Mouse (Mus musculus): ENCODE measurements at regions not wholly inside any gene's neighbourhood (a gene's known extent, or its start where the extent isn't known, plus 50 kb on each side); places are given as distances from the start of the nearest gene placed in this dataset.

DNA sequence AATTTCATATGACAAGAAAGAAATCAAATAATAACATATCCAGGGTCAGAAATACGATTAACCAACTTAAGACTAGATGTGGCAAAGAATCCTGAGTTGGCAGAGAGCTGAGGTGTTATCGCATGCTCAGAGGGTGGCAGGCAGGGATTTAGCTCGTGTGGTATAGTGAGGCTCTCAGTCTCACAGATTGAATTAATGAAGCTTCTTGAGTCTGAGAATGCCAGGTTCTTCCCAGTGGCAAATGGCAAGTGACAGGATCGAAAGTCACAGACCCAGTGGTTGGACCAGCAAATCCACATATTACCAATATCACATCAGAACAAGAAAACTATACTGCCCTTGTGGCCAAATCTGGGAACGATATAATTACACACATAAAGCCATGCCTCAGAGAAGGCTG lies 101.3 kb upstream of the Peli2 start:
- Histone ChIP-seq H3K4me1 (no peaks in the 10 kb centered on the region), H3K4me3 (no peak overlapping the region), H3K4me2 (replicated peaks) (no peak overlapping the region), H3K9me3 (no peaks in the 10 kb centered on the region), H3K36me3 (no peaks in the 10 kb centered on the region), H3K27ac (no peak overlapping the region), H3K9ac (no peak overlapping the region), H3K27me3 (replicated peaks) (no peaks in the 10 kb centered on the region)
- 86% methylated on average over 5 of the region's 5 CpGs for WGBS
- ATAC-seq (ENCODE audit: low FRiP score, low read depth) = no peak

DNA sequence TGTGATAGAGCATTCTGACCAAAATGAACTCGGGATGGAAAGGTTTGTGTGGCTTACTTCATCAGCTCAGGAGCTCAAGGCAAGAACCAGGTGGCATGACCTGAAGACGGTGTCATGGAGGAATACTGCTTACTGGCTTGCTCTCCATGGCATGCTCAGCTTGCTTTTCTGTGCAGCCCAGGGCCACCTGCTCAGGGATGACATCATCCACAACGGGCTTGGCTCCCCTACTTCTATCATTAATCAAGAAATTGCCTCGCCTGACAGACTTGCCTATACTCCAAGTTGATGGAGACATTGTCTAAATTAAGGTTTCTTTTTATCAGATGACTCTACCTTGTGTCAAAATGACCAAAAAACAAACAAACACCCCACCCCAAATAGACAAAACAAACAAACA lies 98.4 kb upstream of the Peli2 start:
- Histone ChIP-seq H3K4me2 (replicated peaks) (no peak overlapping the region), H3K9ac (no peak overlapping the region), H3K4me3 (no peak overlapping the region), H3K27ac (no peak overlapping the region), H3K36me3 (no peaks in the 10 kb centered on the region), H3K4me1 (no peaks in the 10 kb centered on the region), H3K27me3 (replicated peaks) (no peaks in the 10 kb centered on the region), H3K9me3 (no peaks in the 10 kb centered on the region)
- 75% methylated on average over 4 of the region's 4 CpGs for WGBS
- ATAC-seq (ENCODE audit: low FRiP score, low read depth) = no peak

DNA sequence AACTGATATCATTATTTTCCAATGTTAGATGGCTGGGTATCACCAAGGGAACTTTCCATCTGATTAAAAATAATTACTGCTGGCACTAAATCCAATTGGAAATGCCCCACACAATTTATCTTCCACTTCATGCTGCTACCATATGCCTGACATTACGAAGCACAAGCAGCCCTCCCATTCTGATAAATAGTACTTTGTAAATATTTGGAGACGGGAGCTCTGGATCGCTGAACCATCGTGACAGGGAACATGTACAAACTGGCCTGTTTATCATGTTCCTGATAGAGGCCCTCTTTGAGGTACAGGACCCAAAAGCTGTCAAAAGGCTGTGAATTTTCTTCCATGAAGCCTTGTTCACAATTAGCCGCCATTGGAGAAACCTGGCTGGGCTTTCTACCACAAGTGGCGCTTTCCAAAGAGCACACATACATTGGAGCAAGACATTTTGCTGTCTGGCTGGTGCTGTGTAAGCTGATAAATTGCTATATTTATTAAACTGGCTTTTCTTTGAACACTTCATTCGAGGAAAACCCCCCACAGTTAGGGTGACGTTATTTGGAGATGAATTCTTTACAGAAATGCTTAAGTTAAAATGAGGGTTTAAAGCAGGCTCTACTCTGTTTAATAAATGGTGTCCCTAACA lies 96.5 kb upstream of the Peli2 start:
- WGBS = 84% methylated on average over 8 of the region's 8 CpGs
- no peak overlapping the region for H3K27ac ChIP-seq
- H3K4me1 ChIP-seq = no peaks in the 10 kb centered on the region
- no peak for ATAC-seq (ENCODE audit: low FRiP score, low read depth)
- no peaks in the 10 kb centered on the region for H3K9me3 ChIP-seq
- H3K9ac ChIP-seq = no peak overlapping the region
- H3K27me3 ChIP-seq (replicated peaks) = no peaks in the 10 kb centered on the region
- H3K4me2 ChIP-seq (replicated peaks) = no peak overlapping the region
- H3K36me3 ChIP-seq = no peaks in the 10 kb centered on the region
- no peak overlapping the region for H3K4me3 ChIP-seq

DNA sequence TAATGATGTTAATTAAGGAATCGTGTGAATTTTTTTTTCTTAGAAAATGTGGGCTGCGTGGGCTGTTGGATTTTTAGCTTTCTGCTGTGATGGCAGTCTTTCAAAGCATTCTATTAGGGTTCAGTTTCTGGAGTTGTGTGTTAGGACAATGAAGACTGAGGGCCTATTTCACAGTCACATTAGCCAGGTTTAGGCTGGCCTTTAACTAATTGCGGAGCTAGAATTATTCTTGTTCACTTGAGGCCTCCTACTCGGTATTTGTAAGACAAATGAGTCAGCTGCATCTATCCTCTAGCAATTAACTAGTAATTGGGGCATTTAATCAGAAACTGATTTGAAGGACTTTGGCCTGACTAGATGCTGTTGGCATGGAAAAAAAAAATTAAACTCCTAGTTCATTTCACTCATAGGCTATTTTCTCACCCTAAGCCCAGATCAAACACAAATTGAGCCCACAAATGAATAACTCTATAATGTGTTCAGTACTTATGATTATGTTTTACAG lies 81.3 kb upstream of the Peli2 start:
- no peak overlapping the region for H3K4me2 ChIP-seq (replicated peaks)
- WGBS = 83% methylated on average over 4 of the region's 4 CpGs
- H3K27me3 ChIP-seq (replicated peaks) = no peaks in the 10 kb centered on the region
- no peaks in the 10 kb centered on the region for H3K36me3 ChIP-seq
- no peak overlapping the region for H3K4me3 ChIP-seq
- no peak overlapping the region for H3K9ac ChIP-seq
- H3K9me3 ChIP-seq = 0 out of 2 replicates have a peak, but pooled peaks cover 3% of the 10 kb centered on the region
- H3K4me1 ChIP-seq = no peaks in the 10 kb centered on the region
- ATAC-seq (ENCODE audit: low FRiP score, low read depth) = no peak
- no peak overlapping the region for H3K27ac ChIP-seq

DNA sequence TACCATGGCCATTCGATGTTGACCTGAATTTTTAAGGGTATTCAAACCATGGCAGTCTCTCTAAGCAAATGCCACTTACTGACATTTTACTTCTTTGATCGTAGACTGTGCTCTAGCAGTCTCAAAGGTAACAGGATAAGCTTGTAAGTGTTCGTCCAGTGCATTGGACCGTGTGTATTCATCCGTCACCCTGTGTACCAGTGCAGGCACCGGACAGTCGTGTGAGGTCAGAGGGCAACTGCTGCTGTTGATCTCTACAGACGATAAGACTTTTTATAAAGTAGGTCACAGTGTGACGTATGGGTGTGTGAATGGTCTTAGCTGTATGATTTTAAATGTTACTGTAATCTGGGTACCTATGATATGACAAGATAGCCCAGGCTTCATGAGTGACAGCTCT lies 74.5 kb upstream of the Peli2 start:
- 81% methylated on average over 9 of the region's 9 CpGs for WGBS
- Histone ChIP-seq H3K4me2 (replicated peaks) (no peak overlapping the region), H3K9me3 (no peaks in the 10 kb centered on the region), H3K4me3 (no peak overlapping the region), H3K9ac (no peak overlapping the region), H3K27me3 (replicated peaks) (no peaks in the 10 kb centered on the region), H3K36me3 (no peaks in the 10 kb centered on the region), H3K4me1 (no peaks in the 10 kb centered on the region), H3K27ac (no peak overlapping the region)
- no peak for ATAC-seq (ENCODE audit: low FRiP score, low read depth)

DNA sequence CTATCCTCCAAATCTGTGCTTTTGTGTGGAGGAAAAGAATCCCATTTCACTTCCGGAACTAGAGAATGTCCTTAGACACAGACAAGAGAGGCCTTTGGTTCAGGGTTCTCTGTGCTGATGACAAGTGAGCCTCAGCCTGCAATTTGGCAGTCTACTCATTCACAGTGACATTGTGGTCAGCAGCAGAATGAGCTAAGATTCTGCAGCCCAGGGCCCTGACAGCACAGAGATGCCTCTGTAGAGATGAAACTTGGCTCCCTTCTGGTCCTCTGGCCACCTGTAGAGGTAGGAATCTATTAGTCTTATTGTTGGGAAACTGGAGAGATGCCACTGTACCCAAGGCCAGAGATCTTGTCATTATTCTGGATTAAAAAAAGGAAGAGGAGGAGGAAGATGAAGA lies 73.8 kb upstream of the Peli2 start:
- no peaks in the 10 kb centered on the region for H3K9me3 ChIP-seq
- H3K4me1 ChIP-seq = no peaks in the 10 kb centered on the region
- H3K36me3 ChIP-seq = no peaks in the 10 kb centered on the region
- no peaks in the 10 kb centered on the region for H3K27me3 ChIP-seq (replicated peaks)
- H3K4me2 ChIP-seq (replicated peaks) = no peak overlapping the region
- no peak for ATAC-seq (ENCODE audit: low FRiP score, low read depth)
- WGBS = 91% methylated on average over 1 of the region's 1 CpGs
- no peak overlapping the region for H3K4me3 ChIP-seq
- H3K9ac ChIP-seq = no peak overlapping the region
- H3K27ac ChIP-seq = no peak overlapping the region

DNA sequence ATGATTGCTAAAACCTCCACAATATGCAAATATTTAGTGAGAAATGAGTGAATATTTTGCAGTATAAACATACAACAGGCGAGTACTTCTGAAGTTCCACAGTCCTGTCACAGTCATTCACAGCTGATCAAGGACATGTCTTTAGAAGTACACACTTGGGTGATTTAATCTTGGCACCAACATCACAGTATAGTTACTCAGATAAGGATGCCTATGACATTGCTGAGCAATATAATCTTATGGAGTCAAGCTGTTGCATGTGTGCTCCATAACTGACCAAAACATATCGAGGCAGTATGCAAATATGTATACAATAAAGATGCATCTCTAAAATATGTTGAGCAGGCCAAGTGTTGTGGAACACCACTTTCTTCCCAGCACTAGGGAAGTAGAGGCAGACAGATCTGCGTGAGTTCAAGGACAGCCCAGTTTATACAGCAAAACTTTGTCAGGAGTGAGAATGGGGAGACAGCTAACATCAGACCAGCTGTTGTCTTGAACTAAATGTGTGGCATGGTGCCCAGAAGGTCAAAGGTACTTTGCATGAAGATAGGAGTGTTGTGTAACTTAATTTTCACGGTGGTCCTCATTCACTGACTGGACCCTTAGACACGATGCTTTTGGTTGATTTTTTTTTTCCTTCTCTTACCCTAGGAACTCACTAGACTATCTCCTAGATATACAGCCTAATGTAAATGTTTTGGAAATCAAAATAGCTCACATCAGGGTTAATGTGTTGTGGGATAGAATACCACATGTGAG lies 70.7 kb upstream of the Peli2 start:
- H3K27ac ChIP-seq = no peak overlapping the region
- no peak for ATAC-seq (ENCODE audit: low FRiP score, low read depth)
- no peak overlapping the region for H3K4me3 ChIP-seq
- H3K9me3 ChIP-seq = 0 out of 2 replicates have a peak, but pooled peaks cover 3% of the 10 kb centered on the region
- H3K4me2 ChIP-seq (replicated peaks) = no peak overlapping the region
- H3K9ac ChIP-seq = no peak overlapping the region
- no peaks in the 10 kb centered on the region for H3K27me3 ChIP-seq (replicated peaks)
- H3K4me1 ChIP-seq = no peaks in the 10 kb centered on the region
- H3K36me3 ChIP-seq = no peaks in the 10 kb centered on the region
- WGBS = 91% methylated on average over 5 of the region's 5 CpGs

DNA sequence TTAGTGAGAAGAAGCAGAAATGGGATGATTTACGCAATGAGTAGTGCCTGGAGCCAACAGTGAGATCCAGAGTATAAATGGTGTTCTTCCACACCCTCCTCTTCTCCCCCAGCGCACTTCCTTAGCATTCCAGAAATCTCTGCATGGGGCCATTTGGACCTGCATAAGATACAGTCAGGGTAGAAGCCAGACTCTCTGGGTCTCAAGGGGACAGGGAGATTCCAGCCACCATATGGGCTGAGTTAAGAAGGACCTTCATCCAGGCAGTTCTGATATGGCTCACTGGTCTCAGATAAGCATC lies 70.2 kb upstream of the Peli2 start:
- Histone ChIP-seq H3K36me3 (no peaks in the 10 kb centered on the region), H3K4me3 (no peak overlapping the region), H3K27me3 (replicated peaks) (no peaks in the 10 kb centered on the region), H3K9me3 (0 out of 2 replicates have a peak, but pooled peaks cover 3% of the 10 kb centered on the region), H3K27ac (no peak overlapping the region), H3K9ac (no peak overlapping the region), H3K4me2 (replicated peaks) (no peak overlapping the region), H3K4me1 (no peaks in the 10 kb centered on the region)
- 94% methylated on average over 2 of the region's 2 CpGs for WGBS
- no peak for ATAC-seq (ENCODE audit: low FRiP score, low read depth)

DNA sequence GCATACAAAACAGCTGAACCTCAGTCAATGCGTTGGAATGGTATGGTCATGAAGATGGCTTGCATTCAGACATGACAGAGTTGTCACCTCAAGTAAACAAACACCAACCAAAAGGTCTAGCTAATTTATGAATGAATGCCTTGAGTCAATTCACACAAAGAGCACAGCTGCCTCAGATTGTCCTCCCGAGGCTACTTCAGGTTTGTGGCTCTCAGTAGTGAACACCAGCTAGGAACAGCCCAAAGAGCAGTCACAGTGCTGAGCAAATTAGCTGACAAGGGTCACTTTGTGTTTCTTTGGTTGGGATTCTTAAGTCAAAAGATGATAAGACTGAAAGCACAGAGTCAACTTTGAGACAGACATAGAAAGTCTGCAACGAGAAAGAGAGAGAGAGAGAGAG lies 68.7 kb upstream of the Peli2 start:
- no peaks in the 10 kb centered on the region for H3K27me3 ChIP-seq (replicated peaks)
- 45% methylated on average over 3 of the region's 3 CpGs for WGBS
- H3K4me1 ChIP-seq = no peaks in the 10 kb centered on the region
- H3K27ac ChIP-seq = no peak overlapping the region
- H3K36me3 ChIP-seq = no peaks in the 10 kb centered on the region
- no peak overlapping the region for H3K4me2 ChIP-seq (replicated peaks)
- no peak for ATAC-seq (ENCODE audit: low FRiP score, low read depth)
- no peak overlapping the region for H3K9ac ChIP-seq
- 0 out of 2 replicates have a peak, but pooled peaks cover 3% of the 10 kb centered on the region for H3K9me3 ChIP-seq
- no peak overlapping the region for H3K4me3 ChIP-seq

DNA sequence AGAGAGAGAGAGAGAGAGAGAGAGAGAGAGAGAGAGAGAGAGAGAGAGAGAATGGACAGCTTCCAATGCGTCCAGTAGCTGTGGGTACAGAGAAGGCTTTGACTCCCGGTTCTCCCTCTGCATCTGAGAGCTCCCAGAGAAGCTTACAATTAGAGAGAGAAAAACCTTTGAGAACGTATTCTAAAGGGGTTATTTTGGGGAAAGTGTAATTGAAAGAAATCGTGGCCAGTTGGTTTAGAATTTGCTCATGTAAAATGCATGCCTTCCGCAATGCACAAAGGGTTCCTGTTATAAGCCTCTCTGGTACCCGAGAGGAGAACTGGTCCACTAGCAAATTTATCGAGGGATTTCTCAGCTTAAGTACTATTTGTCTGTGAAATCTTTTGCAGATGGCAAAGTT lies 68.2 kb upstream of the Peli2 start:
- WGBS = 54% methylated on average over 7 of the region's 7 CpGs
- Histone ChIP-seq H3K36me3 (no peaks in the 10 kb centered on the region), H3K4me3 (no peak overlapping the region), H3K9ac (no peak overlapping the region), H3K9me3 (0 out of 2 replicates have a peak, but pooled peaks cover 3% of the 10 kb centered on the region), H3K27ac (no peak overlapping the region), H3K4me2 (replicated peaks) (no peak overlapping the region), H3K4me1 (no peaks in the 10 kb centered on the region), H3K27me3 (replicated peaks) (no peaks in the 10 kb centered on the region)
- ATAC-seq (ENCODE audit: low FRiP score, low read depth) = no peak

DNA sequence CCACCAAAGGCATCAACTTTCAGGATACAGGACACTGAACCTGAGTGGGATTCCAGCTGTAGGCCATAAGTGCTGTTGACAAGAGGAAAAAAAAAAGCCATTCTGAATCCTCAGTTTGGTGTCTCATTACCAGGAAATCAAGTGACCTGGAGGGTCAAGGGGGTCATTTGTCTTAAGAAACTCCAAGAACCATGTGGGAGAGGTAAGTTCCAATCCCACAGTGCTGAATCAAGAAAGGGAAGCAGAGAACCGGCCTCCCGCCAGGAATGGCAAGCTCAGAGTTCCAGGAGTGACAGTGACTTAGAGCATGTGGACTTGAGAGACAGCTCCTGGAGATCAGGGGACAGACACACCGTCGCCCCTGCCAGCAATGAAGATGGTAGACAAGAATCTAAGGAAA lies 67.5 kb upstream of the Peli2 start:
- H3K4me2 ChIP-seq (replicated peaks) = no peak overlapping the region
- 0 out of 2 replicates have a peak, but pooled peaks cover 3% of the 10 kb centered on the region for H3K9me3 ChIP-seq
- H3K27ac ChIP-seq = no peak overlapping the region
- no peak overlapping the region for H3K9ac ChIP-seq
- no peaks in the 10 kb centered on the region for H3K4me1 ChIP-seq
- no peak for ATAC-seq (ENCODE audit: low FRiP score, low read depth)
- H3K4me3 ChIP-seq = no peak overlapping the region
- no peaks in the 10 kb centered on the region for H3K27me3 ChIP-seq (replicated peaks)
- 82% methylated on average over 4 of the region's 4 CpGs for WGBS
- H3K36me3 ChIP-seq = no peaks in the 10 kb centered on the region

DNA sequence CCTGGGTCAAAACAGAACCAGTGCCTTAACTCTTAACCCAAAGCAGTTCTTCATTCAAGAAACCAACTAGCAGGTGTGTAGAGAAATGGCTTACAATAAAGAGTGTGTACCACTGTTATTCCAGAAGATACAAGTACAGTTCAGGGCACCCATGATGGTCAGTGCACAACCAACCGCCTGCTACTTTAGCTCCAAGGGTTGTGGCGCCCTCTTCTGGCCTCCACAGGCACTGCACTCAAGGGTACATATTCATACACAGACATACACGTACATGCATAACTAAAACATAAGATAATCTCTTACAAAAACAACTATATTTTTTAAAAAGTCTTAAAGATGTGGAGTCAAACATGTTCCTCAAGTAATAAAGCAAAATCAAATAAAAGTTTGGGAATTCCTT lies 65.9 kb upstream of the Peli2 start:
- Histone ChIP-seq H3K9me3 (0 out of 2 replicates have a peak, but pooled peaks cover 3% of the 10 kb centered on the region), H3K27me3 (replicated peaks) (no peaks in the 10 kb centered on the region), H3K4me2 (replicated peaks) (no peak overlapping the region), H3K4me1 (peaks cover 3% of the 10 kb centered on the region; the same call in 1 of the 2 replicates), H3K36me3 (no peaks in the 10 kb centered on the region), H3K4me3 (no peak overlapping the region), H3K27ac (no peak overlapping the region), H3K9ac (no peak overlapping the region)
- 75% methylated on average over 3 of the region's 3 CpGs for WGBS
- ATAC-seq (ENCODE audit: low FRiP score, low read depth) = no peak

DNA sequence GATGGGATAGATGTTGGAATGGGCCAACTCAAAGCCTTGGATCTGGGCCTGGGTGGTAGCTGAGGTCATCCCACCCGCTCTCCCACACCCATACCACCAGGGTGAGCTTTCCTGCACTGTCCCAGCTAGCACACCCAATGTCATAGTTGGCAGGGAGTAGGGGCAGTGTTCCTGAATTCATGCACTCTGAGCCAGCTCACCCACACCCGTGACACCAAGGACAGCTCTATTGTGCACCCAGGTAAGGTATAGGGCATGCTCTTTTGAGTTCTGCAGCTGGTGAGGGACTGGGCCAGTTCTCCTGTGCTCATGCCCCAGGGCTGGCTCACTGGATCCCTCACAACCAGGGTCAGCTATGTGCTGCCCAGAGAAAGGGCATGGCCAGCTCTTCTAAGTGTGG lies 64.8 kb upstream of the Peli2 start:
- Histone ChIP-seq H3K9ac (no peak overlapping the region), H3K4me3 (no peak overlapping the region), H3K27ac (no peak overlapping the region), H3K9me3 (0 out of 2 replicates have a peak, but pooled peaks cover 3% of the 10 kb centered on the region), H3K36me3 (no peaks in the 10 kb centered on the region), H3K4me1 (peaks cover 4% of the 10 kb centered on the region; the same call in 1 of the 2 replicates), H3K27me3 (replicated peaks) (no peaks in the 10 kb centered on the region), H3K4me2 (replicated peaks) (no peak overlapping the region)
- no peak for ATAC-seq (ENCODE audit: low FRiP score, low read depth)
- 84% methylated on average over 2 of the region's 2 CpGs for WGBS

Measured in neural tube, embryonic 12.5 days (tissue).